ENCODE assay signal across 8 mouse cellular contexts in the genomic region with DNA sequence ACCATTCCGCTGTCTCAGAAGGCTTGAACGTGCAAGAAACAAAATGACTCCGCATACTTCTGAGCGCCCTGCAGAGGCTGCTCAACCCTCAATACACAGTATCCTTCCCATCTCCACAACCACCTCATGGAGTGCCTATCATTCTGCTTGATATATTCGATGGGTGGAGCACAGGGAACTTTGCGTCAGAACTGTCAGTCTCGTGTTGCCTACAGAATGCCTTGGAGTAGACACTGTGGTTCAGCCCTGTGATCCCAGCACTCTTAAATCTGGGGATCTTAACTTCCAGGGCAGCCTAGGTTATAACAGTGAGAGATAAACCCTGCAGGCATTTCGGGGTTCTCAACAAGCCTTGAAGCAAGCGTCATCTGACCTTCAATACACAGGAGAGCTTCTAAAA. TPM values are rescaled to one million over a fixed set of nuclear protein-coding genes. Genes with fewer than 3 reads are reported as not detected.
DNase-seq lines count a peak whose midpoint lies in the region; ATAC-seq lines count a peak whose summit lies in the region.

No protein-coding gene starts in this region.

- H3K4me2 ChIP-seq in kidney, embryonic 15.5 days, result peak overlapping the region; percentile 63
- H3K4me2 ChIP-seq in forebrain, embryonic 14.5 days (ENCODE audit: low read length), result peak overlapping the region; percentile 51
- peak overlapping the region; percentile 76 for H3K4me2 ChIP-seq in liver, embryonic 16.5 days (ENCODE audit: low read depth, low read length)

- ATAC-seq in kidney, embryonic 15.5 days (replicated peaks; ENCODE audit: low FRiP score), result no peak
- ATAC-seq in forebrain, embryonic 14.5 days, result no peak
- no peak for ATAC-seq in liver, embryonic 16.5 days (ENCODE audit: low read depth)
- no peak; the same call in 1 of the 2 replicates for ATAC-seq in megakaryocyte progenitor cell, adult 5-6 weeks (replicated peaks; ENCODE audit: poor library complexity)

- H3K4me1 ChIP-seq in kidney, embryonic 15.5 days, result peaks cover 23% of the 10 kb centered on the region
- H3K4me1 ChIP-seq in forebrain, embryonic 14.5 days (ENCODE audit: control insufficient read depth, insufficient read depth, low read length), result peaks cover 10% of the 10 kb centered on the region; the same call in 1 of the 2 replicates
- H3K4me1 ChIP-seq in liver, embryonic 16.5 days (ENCODE audit: control insufficient read depth, low read depth, low read length), result peaks cover 18% of the 10 kb centered on the region

- H3K9ac ChIP-seq in kidney, embryonic 15.5 days, result peak overlapping the region; percentile 82; the same call in 1 of the 2 replicates
- peak overlapping the region; percentile 77 for H3K9ac ChIP-seq in forebrain, embryonic 14.5 days (ENCODE audit: low read length)
- H3K9ac ChIP-seq in liver, embryonic 16.5 days (ENCODE audit: low read depth, low read length), result peak overlapping the region; percentile 93

- WGBS in kidney, embryonic 15.5 days, result 64% methylated on average over 9 of the region's 9 CpGs
- WGBS in forebrain, embryonic 14.5 days, result 73% methylated on average over 9 of the region's 9 CpGs
- 49% methylated on average over 9 of the region's 9 CpGs for WGBS in liver, embryonic 16.5 days (ENCODE audit: insufficient replicate concordance)

- H3K36me3 ChIP-seq in kidney, embryonic 15.5 days, result no peaks in the 10 kb centered on the region
- H3K36me3 ChIP-seq in forebrain, embryonic 14.5 days (ENCODE audit: control insufficient read depth, insufficient read depth, low read length), result no peaks in the 10 kb centered on the region
- no peaks in the 10 kb centered on the region for H3K36me3 ChIP-seq in liver, embryonic 16.5 days (ENCODE audit: control insufficient read depth, insufficient read depth)

- 0 out of 2 replicates have a peak overlapping the region, but pooled peaks have one; percentile 78 for H3K27ac ChIP-seq in kidney, embryonic 15.5 days
- H3K27ac ChIP-seq in forebrain, embryonic 14.5 days (ENCODE audit: low read depth, low read length), result no peak overlapping the region
- H3K27ac ChIP-seq in liver, embryonic 16.5 days (ENCODE audit: low read length), result no peak overlapping the region

- peak overlapping the region; percentile 81 for H3K4me3 ChIP-seq in kidney, embryonic 15.5 days (replicated peaks)
- peak overlapping the region; percentile 81 for H3K4me3 ChIP-seq in forebrain, embryonic 14.5 days (ENCODE audit: low read depth, low read length)
- H3K4me3 ChIP-seq in liver, embryonic 16.5 days (ENCODE audit: low read depth, low read length), result peak overlapping the region; percentile 94

- H3K9me3 ChIP-seq in kidney, embryonic 15.5 days (replicated peaks), result no peaks in the 10 kb centered on the region
- no peaks in the 10 kb centered on the region for H3K9me3 ChIP-seq in forebrain, embryonic 14.5 days (replicated peaks; ENCODE audit: control insufficient read depth, low read length)
- H3K9me3 ChIP-seq in liver, embryonic 16.5 days (replicated peaks; ENCODE audit: control insufficient read depth, low read length), result no peaks in the 10 kb centered on the region

- DNase-seq in kidney, postnatal 36 days, result no peak
- peak; percentile 40 for DNase-seq in NIH3T3 (ENCODE audit: low read depth)
- no peak for DNase-seq in forebrain, embryonic 14.5 days (ENCODE audit: low spot score)
- no peak for DNase-seq in urinary bladder, postnatal 36 days (ENCODE audit: low spot score in 2 of 2)
- DNase-seq in adrenal gland, postnatal 10 days, result no peak

- H3K27me3 ChIP-seq in kidney, embryonic 15.5 days, result no peaks in the 10 kb centered on the region
- H3K27me3 ChIP-seq in forebrain, embryonic 14.5 days (replicated peaks; ENCODE audit: control insufficient read depth, insufficient read depth, low read length), result no peaks in the 10 kb centered on the region
- H3K27me3 ChIP-seq in liver, embryonic 16.5 days (ENCODE audit: control insufficient read depth, insufficient read depth, low read depth, low read length), result no peaks in the 10 kb centered on the region

RNA-seq across cellular contexts. Expression of a gene that starts 1.1 kb away (rescaled TPM):
- 56.4 and 57.0 TPM in 2 replicates for polyA plus RNA-seq in kidney, embryonic 15.5 days (2015; fragmentation: Nextera tagmentation; extraction: Ambion mirVana)
- 47.9 and 55.9 TPM in 2 replicates for polyA plus RNA-seq in forebrain, embryonic 14.5 days (2014; fragmentation: Nextera tagmentation; extraction: Ambion mirVana)
- polyA plus RNA-seq in liver, embryonic 16.5 days (2015; fragmentation: Nextera tagmentation; extraction: Ambion mirVana), result 26.8 and 27.2 TPM in 2 replicates
- total RNA-seq in adrenal gland, postnatal 10 days (2021), result 100 to 1,000 TPM; 113 to 127 TPM
- total RNA-seq in megakaryocyte progenitor cell, adult 5-6 weeks (2015), result 34.3 and 35.9 TPM in 2 replicates
- total RNA-seq in megakaryocyte progenitor cell, adult 5-6 weeks (2017), result 32.4 and 34.3 TPM in 2 replicates

RNA-seq across cellular contexts. Expression of a gene that starts 52.5 kb away (rescaled TPM):
- 20.4 and 22.5 TPM in 2 replicates for polyA plus RNA-seq in kidney, embryonic 15.5 days (2015; fragmentation: Nextera tagmentation; extraction: Ambion mirVana)
- polyA plus RNA-seq in forebrain, embryonic 14.5 days (2014; fragmentation: Nextera tagmentation; extraction: Ambion mirVana), result 38.1 and 53.7 TPM in 2 replicates
- 6.6 and 7.4 TPM in 2 replicates for polyA plus RNA-seq in liver, embryonic 16.5 days (2015; fragmentation: Nextera tagmentation; extraction: Ambion mirVana)
- 10 to 100 TPM; 23.0 to 83.7 TPM for total RNA-seq in adrenal gland, postnatal 10 days (2021)
- 10.0 and 19.0 TPM in 2 replicates for total RNA-seq in megakaryocyte progenitor cell, adult 5-6 weeks (2015)
- 10.8 and 16.7 TPM in 2 replicates for total RNA-seq in megakaryocyte progenitor cell, adult 5-6 weeks (2017)
